Mouse (Mus musculus) hindlimb bud, embryonic 11.5 days (tissue): ENCODE data around the gene Rabgap1.
"Not testable (repeated sequence)": the region's sequence is repeated elsewhere in the genome, so short reads cannot be mapped to it uniquely, and the experiment has no call there.

ENCODE experiments used
- DNase-seq: peaks from one replicate; pipeline ENCODE4 v3.0.0-alpha.2; 2012; ENCODE audit warnings: low read depth, low spot score; ENCODE audit errors: extremely low spot score

The Rabgap1 gene

GRCm38 (mm10) chr2:37442611-37443591 is at the start of gene Rabgap1, which contains the start of the genes Zbtb26 and Zbtb6:
Gene Rabgap1, plus strand, starts transcription at chr2:37443279.
Gene Zbtb26, minus strand, starts transcription at chr2:37443135.
Gene Zbtb6, minus strand, starts transcription at chr2:37443171.
- no peak for DNase-seq

GRCm38 (mm10) chr2:37395539-37395938 is 47.5 kb upstream of the Rabgap1 start:
- DNase-seq, result no peak

GRCm38 (mm10) chr2:37421903-37422302 is 21.2 kb upstream of the Rabgap1 start:
- DNase-seq, result no peak

DNA sequence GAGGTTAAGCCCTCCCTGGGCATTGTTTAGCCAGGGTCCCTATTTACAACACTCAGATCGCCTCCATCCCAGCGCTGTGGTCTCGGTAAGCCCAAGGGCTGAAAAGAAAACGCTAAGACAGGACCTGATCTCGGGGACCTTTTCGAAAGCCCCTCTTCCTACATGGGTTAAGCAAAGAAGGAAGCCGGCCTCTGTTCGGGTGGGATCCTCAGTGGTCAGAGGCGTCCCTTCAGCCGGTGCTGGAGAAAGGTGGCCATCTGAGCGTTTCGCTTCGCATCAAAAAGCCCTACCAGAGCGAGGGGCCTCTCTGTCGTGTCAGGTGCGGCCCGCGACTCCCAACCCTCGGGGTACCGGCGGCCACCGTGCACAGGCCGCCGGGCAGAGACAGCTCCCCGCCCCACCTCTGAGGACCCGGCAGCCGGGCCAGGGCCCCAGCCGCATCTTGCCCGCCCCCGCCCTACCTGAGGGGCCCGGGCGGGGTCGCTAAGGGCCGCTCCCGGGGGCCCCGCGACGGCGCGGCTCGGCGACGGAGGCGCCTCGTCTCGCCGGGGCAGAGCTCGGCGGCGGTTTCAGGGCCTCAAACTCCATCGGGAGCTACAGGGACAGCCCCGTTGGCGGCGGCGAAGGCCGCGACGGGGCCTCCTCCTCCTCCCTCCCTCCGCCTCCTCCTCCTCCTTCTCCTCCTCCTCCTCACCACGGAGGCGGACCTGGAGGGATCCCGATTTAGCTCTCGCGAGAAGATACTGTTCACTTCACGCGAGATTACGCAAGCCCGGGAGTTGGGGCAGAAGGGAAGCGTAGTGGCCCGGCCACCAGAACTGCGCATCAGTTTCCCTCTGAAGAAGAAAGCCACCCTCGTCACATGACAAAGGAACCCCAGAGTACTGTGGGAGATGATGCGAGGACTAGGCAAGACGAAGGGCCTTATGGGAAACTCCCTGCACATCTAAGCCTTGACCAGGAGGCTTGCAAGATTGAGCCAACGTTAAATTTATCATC is 20.5 kb upstream of the Rabgap1 start, which contains the start of gene Rc3h2:
TSS of gene Rc3h2 (minus strand) at position 598 of the 999 bp plus-strand sequence.
- DNase-seq, result peak; percentile 98

DNA sequence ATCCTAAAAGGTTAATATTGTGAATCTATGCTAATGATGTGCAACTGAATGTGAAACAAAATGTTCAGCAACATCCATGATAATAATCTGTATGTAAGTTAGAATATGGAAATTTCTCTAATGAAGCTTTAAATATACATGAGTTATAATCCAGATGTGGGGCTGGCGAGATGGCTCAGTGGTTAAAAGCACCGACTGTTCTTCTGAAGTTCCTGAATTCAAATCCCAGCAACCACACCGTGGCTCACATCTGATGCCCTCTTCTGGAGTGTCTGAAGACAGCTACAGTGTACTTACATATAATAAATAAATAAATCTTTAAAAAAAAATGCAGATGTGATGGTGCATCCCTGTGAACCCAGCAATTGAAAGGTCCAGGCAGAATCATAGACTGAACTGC is 19.4 kb upstream of the Rabgap1 start:
- no peak for DNase-seq

GRCm38 (mm10) chr2:37430593-37431464 is 12.2 kb upstream of the Rabgap1 start:
- no peak for DNase-seq

DNA sequence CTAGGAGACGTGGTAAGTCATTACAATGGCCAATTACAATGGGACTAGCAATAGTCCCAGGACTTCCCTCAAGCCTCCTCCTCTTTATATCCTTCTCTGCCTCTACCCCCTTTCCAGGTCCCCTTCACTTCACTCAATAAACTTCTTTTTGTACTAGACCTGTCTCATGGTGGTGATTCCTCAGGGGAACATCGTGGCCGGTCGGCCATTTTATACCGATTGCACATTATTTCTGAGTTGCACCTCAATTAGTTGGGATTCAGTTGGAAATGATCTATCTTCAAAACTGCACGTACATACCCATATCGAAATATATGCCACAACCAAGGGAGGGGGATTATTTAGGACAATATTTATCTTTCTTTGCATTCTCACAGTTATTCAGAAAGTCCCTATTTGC is 11.5 kb upstream of the Rabgap1 start:
- DNase-seq, result no peak

GRCm38 (mm10) chr2:37451667-37452375 is 8.7 kb downstream of the Rabgap1 start:
- peak; percentile 61 for DNase-seq

- no peak for DNase-seq
Measured at GRCm38 (mm10) chr2:37452376-37452760, 9.3 kb downstream of the Rabgap1 start.

DNA sequence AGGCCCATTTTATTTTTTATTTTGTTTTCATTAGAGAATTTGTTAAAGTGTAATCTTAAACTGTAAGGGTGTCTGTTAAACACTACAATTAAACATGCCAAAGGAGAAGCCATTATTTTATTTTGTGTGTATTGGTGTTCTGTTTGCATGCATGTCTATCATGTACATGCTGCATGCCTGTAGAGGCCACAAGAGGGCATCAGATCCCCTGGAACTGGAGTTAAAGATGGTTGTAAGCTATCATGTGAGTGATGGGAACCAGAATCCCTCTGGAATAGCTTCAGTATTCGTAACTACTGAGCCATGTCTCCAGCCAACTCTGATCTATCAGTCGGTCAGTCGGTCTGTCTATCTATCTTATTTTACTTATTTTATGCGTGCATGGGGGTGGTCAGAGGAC is 17.6 kb downstream of the Rabgap1 start:
- no peak for DNase-seq

- no peak for DNase-seq
Measured at GRCm38 (mm10) chr2:37466266-37466665, 23.2 kb downstream of the Rabgap1 start.

DNA sequence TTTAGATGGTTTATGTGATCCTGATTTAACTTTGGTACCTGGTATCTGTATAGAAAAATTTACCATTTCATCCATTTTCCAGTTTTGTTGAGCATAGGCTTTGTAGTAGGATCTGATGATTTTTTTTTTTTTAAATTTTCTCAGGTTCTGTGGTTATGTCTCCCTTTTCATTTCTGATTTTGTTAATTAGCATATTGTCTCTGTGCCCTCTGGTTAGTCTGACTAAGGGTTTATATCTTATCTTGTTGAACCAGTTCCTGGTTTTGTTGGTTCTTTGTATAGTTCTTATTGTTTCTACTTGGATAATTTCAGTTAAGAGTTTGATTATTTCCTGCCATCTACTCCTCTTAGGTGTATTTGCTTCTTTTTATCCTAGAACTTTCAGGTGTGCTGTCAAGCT is 36.5 kb downstream of the Rabgap1 start:
- no peak for DNase-seq

DNA sequence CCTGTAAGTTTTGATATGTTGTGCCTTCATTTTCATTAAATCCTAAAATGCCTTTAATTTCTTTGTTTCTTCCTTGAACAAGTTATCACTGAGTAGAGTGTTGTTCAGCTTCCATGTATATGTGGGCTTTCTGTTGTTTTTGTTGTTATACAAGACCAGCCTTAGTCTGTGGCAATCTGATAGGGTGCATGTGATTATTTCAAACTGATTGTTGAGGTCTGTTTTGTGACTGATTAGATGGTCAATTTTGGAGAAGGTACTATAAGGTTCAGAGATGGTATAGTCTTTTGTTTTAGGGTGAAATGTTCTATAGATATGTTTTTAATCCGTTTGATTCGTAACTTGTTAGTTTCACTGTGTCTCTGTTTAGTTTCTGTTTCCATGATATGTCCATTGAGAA is 37.0 kb downstream of the Rabgap1 start:
- no peak for DNase-seq

DNA sequence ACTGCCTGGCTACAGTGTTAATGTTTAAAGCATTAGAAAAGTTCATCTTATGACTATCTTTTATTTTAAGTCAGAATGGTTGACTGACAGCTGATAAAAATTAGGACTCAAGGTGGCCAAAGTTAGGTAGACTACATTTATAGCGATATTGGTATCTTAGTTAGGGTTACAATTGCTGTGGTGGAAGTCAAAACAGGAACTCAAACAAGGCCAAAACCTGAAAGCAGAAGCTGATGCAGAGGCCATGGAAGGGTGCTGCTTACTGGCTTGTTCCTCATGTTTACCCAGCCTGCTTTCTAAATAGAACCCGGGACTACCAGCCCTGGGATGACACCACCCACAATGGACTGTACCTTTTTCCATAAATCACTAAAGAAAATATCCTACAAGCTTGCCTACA is 41.1 kb downstream of the Rabgap1 start:
- DNase-seq, result no peak

DNA sequence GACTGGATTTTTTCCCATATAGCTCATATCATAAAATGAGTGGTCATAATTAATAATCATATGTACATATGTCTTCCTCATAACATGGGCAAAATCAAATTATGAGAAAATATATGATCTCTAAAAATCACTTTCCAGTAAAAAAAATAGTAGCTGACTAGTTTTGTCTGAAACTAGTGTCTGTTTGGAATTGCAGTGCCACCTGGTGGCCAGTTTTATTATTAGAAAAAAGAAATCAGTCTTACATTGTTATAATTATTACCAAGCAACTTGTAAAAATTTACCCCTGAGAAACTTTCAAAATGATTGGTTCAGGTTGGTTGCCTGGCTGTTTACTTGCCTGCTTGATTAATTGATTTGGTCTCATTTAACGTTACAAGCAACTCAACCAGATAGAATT is 42.3 kb downstream of the Rabgap1 start:
- DNase-seq, result peak; percentile 24

- no peak for DNase-seq
Measured at GRCm38 (mm10) chr2:37486408-37486807, 43.3 kb downstream of the Rabgap1 start.

- no peak for DNase-seq
Measured at GRCm38 (mm10) chr2:37488956-37489355, 45.9 kb downstream of the Rabgap1 start.

- no peak for DNase-seq
Measured at GRCm38 (mm10) chr2:37497321-37497720, 54.2 kb downstream of the Rabgap1 start.

DNA sequence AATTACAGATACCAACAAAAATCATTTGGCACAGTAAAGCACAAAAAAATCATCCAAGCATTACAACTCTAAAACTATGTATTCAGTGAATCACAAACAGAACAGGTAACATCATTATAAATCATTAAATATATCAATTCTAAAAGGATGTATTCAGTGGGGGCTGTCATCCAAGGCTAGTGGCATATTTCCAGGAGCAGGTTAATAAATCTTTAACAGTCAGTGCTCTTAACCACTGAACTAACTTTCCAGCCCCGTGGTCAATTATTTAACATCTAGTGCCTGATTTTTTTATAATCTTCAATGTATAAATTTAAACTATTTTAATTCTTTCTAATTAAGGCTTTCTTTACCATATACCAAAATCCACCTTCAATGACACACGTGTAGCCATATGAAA is 62.8 kb downstream of the Rabgap1 start:
- DNase-seq, result not testable (repeated sequence)
